Comparison of ENCODE assay signal across 27 mouse cellular contexts in genomic region chr5:98978316-98978715, GRCm38 (mm10). TPM values are rescaled to one million over a fixed set of nuclear protein-coding genes. Genes with fewer than 3 reads are reported as not detected.
"Had no signal": no experiment of that assay in that cellular context is flagged by ENCODE, and none has a peak within 500 bp of the region (broad histone marks: within the 10 kb centered on the region; RNA-seq: fewer than 3 reads in every experiment).

No protein-coding gene starts in this region.

- H3K4me2 ChIP-seq: embryonic facial prominence, embryonic 12.5 days; embryonic facial prominence, embryonic 13.5 days; embryonic facial prominence, embryonic 15.5 days; forebrain, embryonic 12.5 days; forebrain, embryonic 13.5 days; forebrain, embryonic 15.5 days had no signal

- H3K4me3 ChIP-seq: embryonic facial prominence, embryonic 10.5 days; embryonic facial prominence, embryonic 12.5 days; embryonic facial prominence, embryonic 13.5 days; embryonic facial prominence, embryonic 15.5 days; erythroblast, embryonic 14.5 days; forebrain, embryonic 10.5 days; forebrain, embryonic 12.5 days; forebrain, embryonic 13.5 days; forebrain, embryonic 15.5 days; gastrocnemius, adult 2 months; heart, adult 2 months had no signal

- H3K27ac ChIP-seq: embryonic facial prominence, embryonic 10.5 days; embryonic facial prominence, embryonic 12.5 days; embryonic facial prominence, embryonic 13.5 days; embryonic facial prominence, embryonic 15.5 days; forebrain, embryonic 10.5 days; forebrain, embryonic 12.5 days; forebrain, embryonic 13.5 days; forebrain, embryonic 15.5 days; gastrocnemius, adult 2 months; heart, adult 2 months had no signal

- H3K9ac ChIP-seq: embryonic facial prominence, embryonic 12.5 days; embryonic facial prominence, embryonic 13.5 days; embryonic facial prominence, embryonic 15.5 days; forebrain, embryonic 12.5 days; forebrain, embryonic 13.5 days; forebrain, embryonic 15.5 days; forebrain, postnatal 0 days had no signal

- H3K4me1 ChIP-seq: embryonic facial prominence, embryonic 12.5 days; embryonic facial prominence, embryonic 15.5 days had no signal

- H3K9me3 ChIP-seq: embryonic facial prominence, embryonic 10.5 days; embryonic facial prominence, embryonic 12.5 days; embryonic facial prominence, embryonic 13.5 days; embryonic facial prominence, embryonic 15.5 days; forebrain, embryonic 10.5 days; forebrain, embryonic 12.5 days; forebrain, embryonic 13.5 days; forebrain, embryonic 15.5 days had no signal

- H3K36me3 ChIP-seq: embryonic facial prominence, embryonic 10.5 days; embryonic facial prominence, embryonic 12.5 days; embryonic facial prominence, embryonic 13.5 days; embryonic facial prominence, embryonic 15.5 days; forebrain, embryonic 10.5 days; forebrain, embryonic 12.5 days; forebrain, embryonic 15.5 days had no signal

- DNase-seq: cerebellum, adult 9-10 months; cerebellum, adult 9-11 months; cerebellum, postnatal 10 days; cerebellum, postnatal 14 days; cerebellum, postnatal 25 days; cerebellum, postnatal 36 days; embryo, embryonic 11 days; forebrain, postnatal 0 days; gastrocnemius, adult 2 months; gastrocnemius, postnatal 10 days; gastrocnemius, postnatal 14 days; gastrocnemius, postnatal 25 days; gastrocnemius, postnatal 36 days; heart, adult 11 months; heart, adult 18-20 months; heart, adult 2 months had no signal

- H3K27me3 ChIP-seq: embryonic facial prominence, embryonic 12.5 days; embryonic facial prominence, embryonic 15.5 days; forebrain, embryonic 12.5 days; forebrain, embryonic 13.5 days; forebrain, embryonic 15.5 days had no signal

RNA-seq across cellular contexts. Expression of gene Prkg2, which starts 58.8 kb away (rescaled TPM):
- total RNA-seq: common myeloid progenitor, adult 5-6 weeks; granulocyte monocyte progenitor cell, adult 5-6 weeks had no signal
- polyA plus RNA-seq: erythroblast, embryonic 14.5 days had no signal
